Mouse (Mus musculus) midbrain, embryonic 16.5 days (tissue): Measurements from ENCODE around the gene Shank1. TPM values are rescaled to one million over a fixed set of nuclear protein-coding genes. Genes with fewer than 3 reads are reported as not detected.

Experiments used
- ATAC-seq: fragments of 200-750 bp; cut with Nextera tagmentation; 2 replicates; pipeline ENCODE4 v1.8.0; 2017; ENCODE audit warnings: moderate TSS enrichment
- H3K27ac ChIP-seq: fragments of 300-500 bp; sonication (generic); 2 replicates; pipeline ENCODE4 v1.5.1; 2014; ENCODE audit warnings: mild to moderate bottlenecking, low read length, mixed read lengths
- H3K27me3 ChIP-seq: fragments of 300-500 bp; sonication (generic); 2 replicates; pipeline ENCODE4 v1.6.1; 2014; ENCODE audit warnings: low read depth, low read length, mixed read lengths; ENCODE audit not compliant: control insufficient read depth, insufficient read depth
- H3K36me3 ChIP-seq: fragments of 300-500 bp; sonication (generic); 2 replicates; pipeline ENCODE4 v1.6.1; 2014; ENCODE audit warnings: mild to moderate bottlenecking, low read length, moderate library complexity, mixed read lengths; ENCODE audit not compliant: control insufficient read depth, insufficient read depth
- H3K4me1 ChIP-seq: fragments of 300-500 bp; sonication (generic); 2 replicates; pipeline ENCODE4 v1.6.1; 2014; ENCODE audit warnings: mild to moderate bottlenecking, low read length, mixed read lengths; ENCODE audit not compliant: control insufficient read depth, insufficient read depth
- H3K4me2 ChIP-seq: fragments of 300-500 bp; sonication (generic); 2 replicates; pipeline ENCODE4 v1.6.1; 2014; ENCODE audit warnings: mild to moderate bottlenecking, low read length, mixed read lengths
- H3K4me3 ChIP-seq: fragments of 300-500 bp; sonication (generic); 2 replicates; pipeline ENCODE4 v1.5.1; 2014; ENCODE audit warnings: low read depth, mild to moderate bottlenecking, low read length, moderate library complexity, mixed read lengths
- H3K9ac ChIP-seq: fragments of 300-500 bp; sonication (generic); 2 replicates; pipeline ENCODE4 v1.6.1; 2014; ENCODE audit warnings: low read depth, low read length, mixed read lengths
- H3K9me3 ChIP-seq: fragments of 300-500 bp; sonication (generic); replicated peaks from 2 replicates; pipeline ENCODE4 v1.6.1; 2014; ENCODE audit warnings: mild to moderate bottlenecking, low read length, mixed read lengths; ENCODE audit not compliant: control insufficient read depth, poor library complexity, severe bottlenecking
- WGBS: fragments of 180-500 bp; shearing (Covaris S2); extraction: QIAGEN DNeasy Blood & Tissue Kit; methylation state at CpG from one replicate; pipeline ENCODE4 v1.1.7; 2014; 5-methylcytosine and 5-hydroxymethylcytosine counted together
- polyA plus RNA-seq: library from polyadenylated mRNA; unstranded; fragments of >200 nt; fragmentation: Nextera tagmentation; extraction: Ambion mirVana; gene quantifications from 2 replicates; pipeline ENCODE4 v1.2.1, GENCODE M21; 2015

Shank1 gene
- polyA plus RNA-seq, 1 experiment from 2014 or later = 35.6 TPM

DNA sequence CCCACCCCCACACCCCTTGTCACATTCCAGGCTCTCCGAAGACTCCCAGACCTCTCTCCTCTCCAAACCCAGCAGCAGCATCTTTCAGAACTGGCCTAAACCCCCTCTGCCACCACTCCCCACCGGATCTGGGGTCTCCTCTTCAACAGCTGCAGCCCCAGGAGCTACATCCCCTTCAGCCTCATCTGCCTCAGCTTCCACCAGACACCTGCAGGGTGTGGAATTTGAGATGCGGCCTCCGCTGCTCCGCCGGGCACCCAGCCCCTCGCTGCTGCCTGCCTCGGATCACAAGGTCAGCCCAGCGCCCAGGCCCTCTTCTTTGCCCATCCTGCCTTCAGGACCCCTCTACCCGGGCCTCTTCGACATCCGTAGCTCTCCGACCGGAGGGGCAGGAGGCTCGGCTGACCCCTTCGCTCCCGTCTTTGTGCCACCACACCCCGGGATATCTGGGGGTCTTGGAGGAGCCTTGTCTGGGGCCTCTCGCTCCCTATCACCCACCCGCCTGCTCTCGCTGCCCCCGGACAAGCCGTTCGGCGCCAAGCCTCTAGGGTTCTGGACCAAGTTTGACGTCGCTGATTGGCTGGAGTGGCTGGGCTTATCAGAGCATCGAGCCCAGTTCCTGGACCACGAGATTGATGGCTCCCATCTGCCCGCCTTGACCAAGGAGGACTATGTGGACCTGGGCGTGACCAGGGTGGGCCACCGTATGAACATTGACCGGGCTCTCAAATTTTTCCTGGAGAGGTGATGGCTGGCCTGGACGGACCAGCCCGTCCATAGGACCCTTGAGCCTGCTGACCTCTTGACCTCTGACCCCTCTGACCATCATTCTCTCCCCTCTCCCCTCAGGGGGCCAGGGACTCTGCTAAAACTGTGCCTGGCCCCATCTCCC is 46.8 kb downstream of the Shank1 start:
- WGBS = 8% methylated on average over 35 of the region's 35 CpGs
- H3K9ac ChIP-seq = 0 out of 2 replicates have a peak overlapping the region, but pooled peaks have one; percentile 38
- H3K36me3 ChIP-seq = peaks cover 17% of the 10 kb centered on the region
- ATAC-seq = no peak
- no peak overlapping the region for H3K4me3 ChIP-seq
- H3K4me2 ChIP-seq = no peak overlapping the region; the same call in 1 of the 2 replicates
- H3K9me3 ChIP-seq = no peaks in the 10 kb centered on the region
- H3K27ac ChIP-seq = peak overlapping the region; percentile 23; the same call in 1 of the 2 replicates
- peaks cover 35% of the 10 kb centered on the region for H3K4me1 ChIP-seq
- peaks cover 10% of the 10 kb centered on the region for H3K27me3 ChIP-seq

DNA sequence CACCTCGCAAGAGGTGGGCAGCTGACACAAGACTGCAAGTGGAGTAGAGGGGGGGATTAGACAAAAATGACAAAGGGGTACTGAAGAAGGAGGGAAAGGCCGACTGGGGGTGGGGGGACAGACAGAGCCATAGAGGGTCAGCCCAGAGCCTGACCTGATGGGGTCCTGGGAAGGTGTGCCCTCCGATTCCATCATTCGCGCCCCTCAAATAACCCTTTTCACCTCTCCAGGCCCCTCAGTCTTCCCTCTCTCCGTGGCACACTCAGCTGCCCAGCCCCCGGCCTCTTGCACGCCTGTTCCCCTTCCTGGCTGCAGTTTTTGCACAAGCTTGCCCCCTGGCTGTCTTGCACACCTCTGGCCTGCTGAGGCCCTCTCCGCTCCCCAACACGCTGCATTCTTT is 47.5 kb downstream of the Shank1 start:
- H3K4me1 ChIP-seq = peaks cover 31% of the 10 kb centered on the region
- peak overlapping the region; percentile 23 for H3K27ac ChIP-seq
- no peak overlapping the region for H3K4me3 ChIP-seq
- 0 out of 2 replicates have a peak overlapping the region, but pooled peaks have one; percentile 38 for H3K9ac ChIP-seq
- H3K27me3 ChIP-seq = peaks cover 10% of the 10 kb centered on the region
- WGBS = 16% methylated on average over 9 of the region's 10 CpGs
- ATAC-seq = no peak
- peaks cover 14% of the 10 kb centered on the region for H3K36me3 ChIP-seq
- peak overlapping the region; percentile 15; the same call in 1 of the 2 replicates for H3K4me2 ChIP-seq
- no peaks in the 10 kb centered on the region for H3K9me3 ChIP-seq

DNA sequence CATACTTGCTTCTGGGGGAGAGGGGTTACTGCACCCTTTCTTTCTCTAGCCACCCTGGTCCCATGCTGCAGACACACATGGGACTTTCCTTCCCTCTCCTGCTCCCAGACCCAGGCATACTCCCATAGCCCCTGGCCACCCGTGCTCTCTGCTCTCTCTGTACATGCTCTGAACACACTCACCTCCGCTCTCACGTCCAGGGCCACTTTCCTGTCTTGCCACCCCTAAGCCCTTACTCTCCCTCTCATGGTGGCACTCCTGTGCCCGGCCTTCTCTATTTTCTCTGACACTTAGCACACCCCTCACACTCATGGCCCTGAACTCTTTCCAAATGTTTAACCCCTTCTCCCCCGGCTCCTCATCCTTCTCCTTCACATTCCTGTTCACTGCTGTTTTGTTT is 48.0 kb downstream of the Shank1 start:
- H3K4me1 ChIP-seq = peaks cover 29% of the 10 kb centered on the region
- no peak for ATAC-seq
- no peak overlapping the region for H3K4me3 ChIP-seq
- peak overlapping the region; percentile 15; the same call in 1 of the 2 replicates for H3K4me2 ChIP-seq
- H3K36me3 ChIP-seq = peaks cover 14% of the 10 kb centered on the region
- 20% methylated on average over 5 of the region's 5 CpGs for WGBS
- H3K27ac ChIP-seq = peak overlapping the region; percentile 43
- no peak overlapping the region; the same call in 1 of the 2 replicates for H3K9ac ChIP-seq
- H3K9me3 ChIP-seq = no peaks in the 10 kb centered on the region
- H3K27me3 ChIP-seq = peaks cover 9% of the 10 kb centered on the region

DNA sequence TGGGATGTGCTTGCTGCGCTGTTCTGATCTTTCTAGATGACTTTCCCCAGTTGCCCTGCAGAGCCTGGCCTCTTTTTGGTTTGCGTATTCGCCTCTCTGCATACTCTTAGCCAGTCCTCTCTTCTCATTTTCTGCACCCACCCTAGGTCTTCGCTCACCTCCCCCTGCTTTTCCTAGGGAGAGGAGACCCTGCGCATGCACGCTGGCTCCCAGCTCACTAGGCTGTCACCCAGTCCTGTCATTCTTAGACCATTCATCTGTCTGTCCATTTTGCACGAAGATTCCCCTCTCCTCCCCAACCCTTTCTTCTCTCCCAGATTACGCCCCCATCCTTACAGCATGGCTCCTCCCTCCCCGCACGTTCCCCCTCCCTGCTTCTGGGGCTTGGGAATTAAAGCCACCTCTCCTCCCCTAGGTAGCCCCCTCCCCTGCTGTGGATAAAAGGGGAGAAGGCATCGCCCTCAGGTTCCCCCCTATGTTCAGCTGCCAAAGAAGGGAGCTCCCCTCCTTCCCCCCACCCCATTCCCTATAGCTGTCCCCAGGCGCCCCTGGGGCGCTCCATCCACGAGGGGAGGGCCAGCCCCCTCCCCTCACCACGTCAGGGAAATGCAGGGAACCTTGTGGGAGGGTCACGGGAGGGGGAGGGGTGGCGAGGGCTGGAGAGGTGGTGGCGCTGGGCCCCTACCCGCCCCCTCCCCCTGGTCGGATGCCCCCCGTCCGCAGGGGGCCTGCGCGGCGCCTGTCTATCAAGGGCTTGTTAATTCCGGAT is 49.0 kb downstream of the Shank1 start:
- Histone ChIP-seq H3K4me2 (peak overlapping the region; percentile 92), H3K4me1 (peaks cover 25% of the 10 kb centered on the region), H3K36me3 (peaks cover 8% of the 10 kb centered on the region), H3K9ac (peak overlapping the region; percentile 79), H3K27ac (peak overlapping the region; percentile 94), H3K4me3 (peak overlapping the region; percentile 48), H3K27me3 (peaks cover under 1% of the 10 kb centered on the region; the same call in 1 of the 2 replicates), H3K9me3 (no peaks in the 10 kb centered on the region)
- peak; percentile 44 for ATAC-seq
- 7% methylated on average over 14 of the region's 26 CpGs for WGBS

DNA sequence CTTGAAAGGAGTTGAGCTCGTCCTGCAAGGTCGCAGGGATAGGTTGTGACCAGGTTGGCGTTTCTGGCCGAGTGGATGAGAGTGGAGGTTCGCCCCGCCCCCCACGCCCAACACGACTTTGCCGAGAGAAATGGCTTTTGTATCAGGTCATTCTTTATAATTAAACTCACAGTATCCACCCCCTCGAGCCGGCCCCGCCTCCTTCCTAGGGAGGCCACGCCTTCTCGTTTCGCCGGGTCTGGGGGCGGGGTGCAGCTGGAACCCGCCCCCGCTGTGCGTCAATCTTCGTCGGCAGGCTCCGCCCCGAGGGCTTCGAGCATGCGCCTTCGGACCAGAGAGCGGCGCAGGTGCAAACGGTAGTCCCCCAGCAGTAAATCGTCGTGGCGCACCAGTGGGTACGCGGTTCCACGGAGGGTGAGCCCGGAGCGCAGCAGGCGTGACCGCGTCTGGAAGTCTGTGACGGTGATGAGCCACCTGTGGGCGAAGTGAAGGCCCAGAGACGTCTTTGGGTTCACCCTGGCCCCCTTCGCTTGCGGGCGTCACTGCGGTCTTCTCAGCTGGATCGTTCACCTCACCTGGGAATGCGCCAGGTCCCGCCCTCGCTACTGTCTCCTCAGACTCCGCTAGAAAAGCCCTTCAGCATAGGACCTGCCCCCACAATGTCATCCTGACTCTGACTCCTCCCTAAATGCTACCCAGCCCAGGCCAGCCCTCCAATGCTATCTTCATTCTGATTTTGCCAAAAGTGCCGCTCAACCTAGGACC is 50.0 kb downstream of the Shank1 start:
- under 1% methylated on average over 52 of the region's 54 CpGs for WGBS
- Histone ChIP-seq H3K4me3 (peak overlapping the region; percentile 48), H3K9me3 (no peaks in the 10 kb centered on the region), H3K27me3 (no peaks in the 10 kb centered on the region; the same call in 1 of the 2 replicates), H3K27ac (peak overlapping the region; percentile 94), H3K4me1 (peaks cover 25% of the 10 kb centered on the region), H3K4me2 (peak overlapping the region; percentile 92), H3K9ac (peak overlapping the region; percentile 79), H3K36me3 (peaks cover 5% of the 10 kb centered on the region; the same call in 1 of the 2 replicates)
- peak; percentile 87 for ATAC-seq

DNA sequence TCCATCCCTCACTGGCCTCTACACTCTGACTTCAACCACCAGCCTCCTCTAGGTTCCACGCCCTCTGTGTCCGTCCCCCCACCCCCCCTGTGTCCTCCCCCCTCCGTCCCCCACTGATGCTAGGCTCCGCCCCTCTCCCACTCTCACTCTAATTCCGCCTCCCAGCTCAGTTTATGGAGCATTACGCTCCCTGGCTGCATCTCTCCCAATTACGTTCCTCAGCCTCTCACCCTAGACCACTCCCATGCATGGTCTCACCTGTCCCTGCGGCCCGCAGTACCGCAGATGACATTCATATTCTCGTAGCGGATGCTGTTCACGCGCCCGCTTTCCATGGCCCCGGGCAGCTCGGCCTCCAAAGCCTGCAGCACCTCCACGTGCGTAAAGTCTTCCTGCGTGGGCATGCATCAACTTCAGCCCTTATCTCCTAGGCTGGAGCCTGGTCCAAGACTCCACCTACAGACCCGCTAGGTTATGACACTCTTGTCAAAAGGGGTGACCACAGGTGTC is 50.8 kb downstream of the Shank1 start:
- peak overlapping the region; percentile 92 for H3K4me2 ChIP-seq
- no peaks in the 10 kb centered on the region for H3K9me3 ChIP-seq
- WGBS = 6% methylated on average over 21 of the region's 21 CpGs
- peak overlapping the region; percentile 48 for H3K4me3 ChIP-seq
- peak overlapping the region; percentile 94 for H3K27ac ChIP-seq
- ATAC-seq = peak; percentile 46
- peak overlapping the region; percentile 79; the same call in 1 of the 2 replicates for H3K9ac ChIP-seq
- H3K36me3 ChIP-seq = peaks cover 5% of the 10 kb centered on the region; the same call in 1 of the 2 replicates
- H3K4me1 ChIP-seq = peaks cover 25% of the 10 kb centered on the region
- H3K27me3 ChIP-seq = no peaks in the 10 kb centered on the region

DNA sequence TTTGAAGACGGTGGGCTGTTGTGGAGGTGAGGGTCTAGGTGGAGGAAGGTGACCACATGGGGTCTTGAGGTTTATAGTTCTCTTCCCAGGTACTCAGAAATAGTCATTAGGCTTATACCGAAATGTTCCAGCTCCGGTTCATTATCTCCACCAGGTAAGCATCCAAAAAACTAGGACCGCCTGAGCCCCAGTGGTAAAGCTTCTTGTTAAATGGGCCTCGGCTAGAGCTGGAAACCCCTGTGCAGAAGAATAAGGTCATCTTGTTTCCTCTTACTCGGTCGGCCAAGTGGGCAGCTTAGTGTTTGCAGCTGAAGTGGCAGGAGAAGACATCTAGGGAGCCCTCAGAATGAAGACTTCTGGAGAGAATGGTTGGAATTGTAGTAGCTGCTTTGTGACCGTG is 62.6 kb downstream of the Shank1 start:
- peaks cover 13% of the 10 kb centered on the region for H3K4me1 ChIP-seq
- H3K36me3 ChIP-seq = no peaks in the 10 kb centered on the region
- no peak for ATAC-seq
- H3K4me3 ChIP-seq = no peak overlapping the region
- H3K27me3 ChIP-seq = no peaks in the 10 kb centered on the region
- H3K9ac ChIP-seq = no peak overlapping the region
- no peaks in the 10 kb centered on the region for H3K9me3 ChIP-seq
- H3K4me2 ChIP-seq = no peak overlapping the region
- no peak overlapping the region for H3K27ac ChIP-seq
- WGBS = 90% methylated on average over 8 of the region's 8 CpGs

DNA sequence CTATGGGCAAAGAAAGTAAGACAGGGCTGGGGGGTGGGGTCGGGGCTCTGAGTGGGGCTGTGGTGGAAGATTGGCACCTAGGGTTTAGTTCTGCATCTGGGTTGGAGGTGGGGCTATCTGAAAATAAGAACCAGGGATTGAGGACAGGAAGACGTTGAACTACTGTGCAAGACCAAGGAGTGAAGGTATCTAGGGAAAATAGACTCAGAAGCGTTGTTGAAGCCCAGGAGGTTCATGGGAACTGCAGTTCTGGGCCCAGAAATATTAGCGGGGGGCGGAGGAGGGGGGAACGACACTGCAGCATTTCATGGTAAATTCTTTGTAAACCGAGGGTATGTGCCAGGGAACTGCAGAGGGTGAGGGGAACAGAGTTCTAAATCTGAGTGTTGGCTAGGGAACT is 63.4 kb downstream of the Shank1 start:
- Histone ChIP-seq H3K4me1 (peaks cover 13% of the 10 kb centered on the region), H3K9ac (peak overlapping the region; percentile 42; the same call in 1 of the 2 replicates), H3K27ac (no peak overlapping the region; the same call in 1 of the 2 replicates), H3K9me3 (no peaks in the 10 kb centered on the region), H3K4me3 (peak overlapping the region; percentile 56), H3K27me3 (no peaks in the 10 kb centered on the region), H3K36me3 (no peaks in the 10 kb centered on the region), H3K4me2 (peak overlapping the region; percentile 74)
- ATAC-seq = peak; percentile 64; the same call in 1 of the 2 replicates
- WGBS = 14% methylated on average over 7 of the region's 7 CpGs
